Mouse (Mus musculus): Measurements from ENCODE around the gene Tmem110.

The Tmem110 gene

GRCm38 (mm10) chr14:30825476-30826131, at the start of gene Tmem110:
TSS of gene Tmem110 (plus strand) at chr14:30825590.
- DNase-seq (ENCODE audit: low read depth, low spot score), result peak; percentile 93

- no peak for DNase-seq (ENCODE audit: low read depth, low spot score)
Measured at GRCm38 (mm10) chr14:30784614-30785013, 40.8 kb upstream of the Tmem110 start.

- DNase-seq (ENCODE audit: low read depth, low spot score), result peak; percentile 75
Measured at GRCm38 (mm10) chr14:30789471-30789870, 35.9 kb upstream of the Tmem110 start.

- no peak for DNase-seq (ENCODE audit: low read depth, low spot score)
Measured at GRCm38 (mm10) chr14:30792871-30793270, 32.5 kb upstream of the Tmem110 start.

- no peak for DNase-seq (ENCODE audit: low read depth, low spot score)
Measured at GRCm38 (mm10) chr14:30801756-30802155, 23.6 kb upstream of the Tmem110 start.

- no peak for DNase-seq (ENCODE audit: low read depth, low spot score)
Measured at GRCm38 (mm10) chr14:30821136-30821535, 4.3 kb upstream of the Tmem110 start.

GRCm38 (mm10) chr14:30824456-30824995, 864 bp upstream of the Tmem110 start:
- DNase-seq (ENCODE audit: low read depth, low spot score), result no peak

- DNase-seq (ENCODE audit: low read depth, low spot score), result no peak
Measured at GRCm38 (mm10) chr14:30825021-30825475, 342 bp upstream of the Tmem110 start.

GRCm38 (mm10) chr14:30826174-30827140, 1.1 kb downstream of the Tmem110 start:
- no peak for DNase-seq (ENCODE audit: low read depth, low spot score)

GRCm38 (mm10) chr14:30827480-30827879, 2.1 kb downstream of the Tmem110 start:
- DNase-seq (ENCODE audit: low read depth, low spot score), result no peak

- DNase-seq (ENCODE audit: low read depth, low spot score), result no peak
Measured at GRCm38 (mm10) chr14:30828077-30828476, 2.7 kb downstream of the Tmem110 start.

GRCm38 (mm10) chr14:30828635-30829460, 3.5 kb downstream of the Tmem110 start:
- DNase-seq (ENCODE audit: low read depth, low spot score), result peak; percentile 31

GRCm38 (mm10) chr14:30837416-30837996, 12.1 kb downstream of the Tmem110 start:
- no peak for DNase-seq (ENCODE audit: low read depth, low spot score)

- DNase-seq (ENCODE audit: low read depth, low spot score), result no peak
Measured at GRCm38 (mm10) chr14:30843701-30844100, 18.3 kb downstream of the Tmem110 start.

- DNase-seq (ENCODE audit: low read depth, low spot score), result no peak
Measured at GRCm38 (mm10) chr14:30850504-30850903, 25.1 kb downstream of the Tmem110 start.

GRCm38 (mm10) chr14:30852325-30852724, 26.9 kb downstream of the Tmem110 start:
- no peak for DNase-seq (ENCODE audit: low read depth, low spot score)

GRCm38 (mm10) chr14:30855316-30855715, 29.9 kb downstream of the Tmem110 start:
- DNase-seq (ENCODE audit: low read depth, low spot score), result peak; percentile 77

GRCm38 (mm10) chr14:30856885-30857507, 31.6 kb downstream of the Tmem110 start:
- DNase-seq (ENCODE audit: low read depth, low spot score), result peak; percentile 88

GRCm38 (mm10) chr14:30857990-30858389, 32.6 kb downstream of the Tmem110 start:
- DNase-seq (ENCODE audit: low read depth, low spot score), result peak; percentile 47

- DNase-seq (ENCODE audit: low read depth, low spot score), result peak; percentile 54
Measured at GRCm38 (mm10) chr14:30861421-30862125, 36.2 kb downstream of the Tmem110 start.

Measured in brain, adult 2 months (tissue).